Mouse (Mus musculus): ENCODE measurements around the gene Elp4.

GRCm38 (mm10) chr2:105786986-105787385 is 117.4 kb downstream of the Elp4 start:
- TF ChIP-seq MYC (IDR thresholded peaks at IDR 0.05; ENCODE audit: low read depth, low read length) (no peak), EP300 (IDR thresholded peaks at IDR 0.05; ENCODE audit: low read depth in 1 of 2, low read length in 2 of 2) (no peak), TBP (IDR thresholded peaks at IDR 0.05; ENCODE audit: low read depth, low read length) (no peak), TCF12 (IDR thresholded peaks at IDR 0.05; ENCODE audit: low read depth, low read length) (no peak), JUND (IDR thresholded peaks at IDR 0.05; ENCODE audit: low read depth, low read length) (no peak), CTCF (IDR thresholded peaks at IDR 0.05 in 2 of 3, conservative IDR thresholded peaks at IDR 0.05 in 1 of 3; ENCODE audit: control insufficient read depth in 1 of 3, insufficient read depth in 1 of 3, low read depth in 2 of 3, low read length in 3 of 3, poor library complexity in 1 of 3, severe bottlenecking in 1 of 3) (no peak), CHD2 (IDR thresholded peaks at IDR 0.05; ENCODE audit: low read length) (no peak), NRF1 (IDR thresholded peaks at IDR 0.05; ENCODE audit: insufficient read depth, low read depth, low read length, poor library complexity, severe bottlenecking) (no peak), MAX (IDR thresholded peaks at IDR 0.05; ENCODE audit: low read length) (no peak), MAFK (IDR thresholded peaks at IDR 0.05; ENCODE audit: borderline replicate concordance, low read depth, low read length) (no peak), GABPA (IDR thresholded peaks at IDR 0.05; ENCODE audit: low read depth, low read length) (no peak), POLR2A (IDR thresholded peaks at IDR 0.05; ENCODE audit: control insufficient read depth in 1 of 2, insufficient read depth in 1 of 2, low read depth in 1 of 2, low read length in 2 of 2, poor library complexity in 1 of 2) (no peak)

All from MEL (cell line).